Mouse (Mus musculus): ENCODE measurements at regions not wholly inside any gene's neighbourhood (a gene's known extent, or its start where the extent isn't known, plus 50 kb on each side); places are given as distances from the start of the nearest gene placed in this dataset.

- no peak for TF ChIP-seq CTCF (IDR thresholded peaks at IDR 0.05; ENCODE audit: low read depth)
- TF ChIP-seq EP300 (IDR thresholded peaks at IDR 0.05; ENCODE audit: low read depth), result no peak
Measured at GRCm38 (mm10) chr1:71986047-71986446, 226.1 kb downstream of the Mreg start.
